Mouse (Mus musculus): Measurements from ENCODE around the gene Gtf3c4.

- no peak for TF ChIP-seq CTCF (IDR thresholded peaks at IDR 0.05; ENCODE audit: low read depth, low read length)
- no peak for TF ChIP-seq GATA1 (IDR thresholded peaks at IDR 0.05; ENCODE audit: borderline replicate concordance, low read length)
- no peak for TF ChIP-seq GATA2 (IDR thresholded peaks at IDR 0.05; ENCODE audit: borderline replicate concordance, low read depth, low read length)
- no peak for TF ChIP-seq TAL1 (conservative IDR thresholded peaks at IDR 0.05; ENCODE audit: low read depth, low read length)
These were observed 31.3 kb downstream of the Gtf3c4 start for GRCm38 (mm10) chr2:28808841-28809240.

Data from G1E (cell line).